Mouse (Mus musculus): ENCODE results near the gene Mthfd2l. TPM values are rescaled to one million over a fixed set of nuclear protein-coding genes. Genes with fewer than 3 reads are reported as not detected.
A peak's percentile ranks its signal among the peaks of the same experiment; 100 is the strongest.

Mthfd2l gene
- polyA plus RNA-seq, 1 experiment from 2014 or later, result 8.3 TPM

DNA sequence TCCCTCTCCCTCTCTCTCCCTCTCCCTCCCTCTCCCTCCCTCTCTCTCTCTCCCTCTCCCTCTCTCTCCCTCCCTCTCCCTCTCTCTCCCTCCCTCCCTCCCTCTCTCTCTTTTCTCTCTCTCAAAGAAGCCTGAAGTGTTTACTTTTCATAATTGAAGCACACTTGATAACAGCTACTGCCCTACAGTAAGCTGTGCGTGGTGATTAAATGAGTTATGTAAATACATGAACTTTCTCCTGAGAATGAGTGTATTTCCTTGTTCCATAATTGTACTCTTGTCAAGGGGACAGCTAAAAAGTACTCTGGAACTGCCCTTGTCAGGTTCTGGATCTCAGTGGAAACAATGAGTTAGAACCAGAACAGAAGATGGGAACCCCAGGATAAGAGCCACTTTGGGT, 96.9 kb downstream of the Mthfd2l start:
- ATAC-seq, result no peak
- WGBS (ENCODE audit: insufficient replicate concordance), result 65% methylated on average over 1 of the region's 1 CpGs
- TF ChIP-seq CTCF (IDR thresholded peaks at IDR 0.05; ENCODE audit: low read depth) (no peak), EP300 (IDR thresholded peaks at IDR 0.05; ENCODE audit: low read depth) (no peak)
- Histone ChIP-seq H3K27me3 (ENCODE audit: insufficient read depth, low read length) (0 out of 2 replicates have a peak, but pooled peaks cover 3% of the 10 kb centered on the region), H3K9me3 (ENCODE audit: low read length) (no peaks in the 10 kb centered on the region), H3K4me3 (ENCODE audit: low read depth, low read length) (no peak overlapping the region), H3K9ac (replicated peaks) (no peak overlapping the region), H3K4me2 (ENCODE audit: low read depth, low read length) (no peak overlapping the region), H3K36me3 (replicated peaks; ENCODE audit: insufficient read depth, low read length) (no peaks in the 10 kb centered on the region), H3K27ac (ENCODE audit: low read depth) (no peak overlapping the region), H3K4me1 (ENCODE audit: insufficient read depth) (no peaks in the 10 kb centered on the region)
- DNase-seq, result no peak

DNA sequence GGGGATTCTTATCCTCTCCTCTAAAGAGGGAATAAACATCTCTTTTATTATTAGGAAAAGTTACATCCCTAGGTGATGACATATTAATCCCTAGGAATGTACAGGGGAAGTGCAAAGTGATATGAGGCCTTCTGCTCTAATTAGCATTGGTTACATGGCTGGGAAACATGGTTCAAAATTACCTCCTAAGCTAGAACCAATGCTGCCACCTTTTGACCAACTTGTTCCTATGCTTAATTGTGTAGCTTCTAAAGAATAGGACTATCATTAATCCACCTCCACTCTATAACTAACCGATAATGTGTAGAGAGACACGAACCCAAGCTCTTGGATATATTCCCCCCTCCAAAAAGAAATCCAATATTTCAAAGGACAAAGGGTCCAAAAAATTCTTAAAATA, 99.7 kb downstream of the Mthfd2l start:
- H3K4me2 ChIP-seq (ENCODE audit: low read depth, low read length), result no peak overlapping the region
- H3K9ac ChIP-seq (replicated peaks), result no peak overlapping the region
- DNase-seq, result no peak
- 0 out of 2 replicates have a peak, but pooled peaks cover 3% of the 10 kb centered on the region for H3K27me3 ChIP-seq (ENCODE audit: insufficient read depth, low read length)
- no peak overlapping the region for H3K27ac ChIP-seq (ENCODE audit: low read depth)
- no peaks in the 10 kb centered on the region for H3K36me3 ChIP-seq (replicated peaks; ENCODE audit: insufficient read depth, low read length)
- TF ChIP-seq CTCF (IDR thresholded peaks at IDR 0.05; ENCODE audit: low read depth) (peak; percentile 26; the same call in 1 of the 2 replicates), EP300 (IDR thresholded peaks at IDR 0.05; ENCODE audit: low read depth) (no peak)
- no peak overlapping the region for H3K4me3 ChIP-seq (ENCODE audit: low read depth, low read length)
- no peaks in the 10 kb centered on the region for H3K4me1 ChIP-seq (ENCODE audit: insufficient read depth)
- 66% methylated on average over 2 of the region's 2 CpGs for WGBS (ENCODE audit: insufficient replicate concordance)
- H3K9me3 ChIP-seq (ENCODE audit: low read length), result no peaks in the 10 kb centered on the region
- ATAC-seq, result no peak

DNA sequence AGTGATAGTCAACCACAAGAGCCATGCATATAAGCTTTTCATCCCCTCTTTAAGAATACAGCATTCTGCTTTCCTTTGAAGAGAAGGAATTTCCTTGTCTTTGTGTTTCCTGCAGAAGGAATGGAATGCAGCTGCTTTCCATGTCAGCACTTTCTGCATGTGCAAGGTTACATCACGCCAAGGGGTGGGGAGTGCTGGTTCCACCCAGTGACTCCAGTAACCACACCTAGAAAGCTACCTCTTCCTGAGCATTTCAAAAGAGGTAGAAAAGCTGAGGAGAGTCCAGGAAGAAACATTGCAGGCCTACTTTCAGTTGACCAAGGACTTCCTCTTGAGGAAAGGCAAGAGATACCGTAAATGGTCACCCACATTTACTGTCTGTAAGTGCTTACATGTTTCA, 104.4 kb downstream of the Mthfd2l start:
- WGBS (ENCODE audit: insufficient replicate concordance), result 52% methylated on average over 2 of the region's 2 CpGs
- H3K4me2 ChIP-seq (ENCODE audit: low read depth, low read length), result no peak overlapping the region
- H3K9ac ChIP-seq (replicated peaks), result no peak overlapping the region
- ATAC-seq (no peak), DNase-seq (no peak)
- 0 out of 2 replicates have a peak, but pooled peaks cover 3% of the 10 kb centered on the region for H3K27me3 ChIP-seq (ENCODE audit: insufficient read depth, low read length)
- H3K4me1 ChIP-seq (ENCODE audit: insufficient read depth), result no peaks in the 10 kb centered on the region
- H3K36me3 ChIP-seq (replicated peaks; ENCODE audit: insufficient read depth, low read length), result no peaks in the 10 kb centered on the region
- TF ChIP-seq CTCF (IDR thresholded peaks at IDR 0.05; ENCODE audit: low read depth) (no peak), EP300 (IDR thresholded peaks at IDR 0.05; ENCODE audit: low read depth) (no peak)
- no peak overlapping the region for H3K27ac ChIP-seq (ENCODE audit: low read depth)
- no peak overlapping the region for H3K4me3 ChIP-seq (ENCODE audit: low read depth, low read length)
- no peaks in the 10 kb centered on the region for H3K9me3 ChIP-seq (ENCODE audit: low read length)

DNA sequence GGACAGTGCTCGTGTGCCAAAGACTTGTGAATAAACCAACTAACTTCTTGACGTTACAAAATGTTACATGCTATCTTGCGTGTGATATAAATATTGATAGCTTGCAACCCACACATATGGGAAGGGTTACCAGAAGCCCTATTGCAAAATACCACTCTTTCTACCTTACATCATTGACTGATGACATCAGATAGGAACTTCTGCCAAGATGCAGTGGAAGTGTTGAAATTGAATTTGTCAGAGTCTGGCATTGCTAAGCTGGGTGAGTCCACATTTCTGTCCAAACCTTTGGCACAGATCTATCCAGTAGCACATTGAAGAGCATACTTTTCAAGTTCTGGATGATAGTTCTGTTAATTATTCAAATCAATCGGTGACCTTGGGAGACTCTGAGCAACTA, 105.7 kb downstream of the Mthfd2l start:
- H3K4me1 ChIP-seq (ENCODE audit: insufficient read depth), result no peaks in the 10 kb centered on the region
- H3K9ac ChIP-seq (replicated peaks), result no peak overlapping the region
- H3K4me2 ChIP-seq (ENCODE audit: low read depth, low read length), result no peak overlapping the region
- H3K27me3 ChIP-seq (ENCODE audit: insufficient read depth, low read length), result no peaks in the 10 kb centered on the region
- ATAC-seq (peak; percentile 91), DNase-seq (no peak)
- H3K27ac ChIP-seq (ENCODE audit: low read depth), result 0 out of 2 replicates have a peak overlapping the region, but pooled peaks have one; percentile 4
- TF ChIP-seq CTCF (IDR thresholded peaks at IDR 0.05; ENCODE audit: low read depth), result no peak
- TF ChIP-seq EP300 (IDR thresholded peaks at IDR 0.05; ENCODE audit: low read depth), result peak; percentile 68
- H3K4me3 ChIP-seq (ENCODE audit: low read depth, low read length), result no peak overlapping the region
- no peaks in the 10 kb centered on the region for H3K9me3 ChIP-seq (ENCODE audit: low read length)
- 61% methylated on average over 4 of the region's 4 CpGs for whole genome bisulfite sequencing (ENCODE audit: insufficient replicate concordance)
- H3K36me3 ChIP-seq (replicated peaks; ENCODE audit: insufficient read depth, low read length), result no peaks in the 10 kb centered on the region

DNA sequence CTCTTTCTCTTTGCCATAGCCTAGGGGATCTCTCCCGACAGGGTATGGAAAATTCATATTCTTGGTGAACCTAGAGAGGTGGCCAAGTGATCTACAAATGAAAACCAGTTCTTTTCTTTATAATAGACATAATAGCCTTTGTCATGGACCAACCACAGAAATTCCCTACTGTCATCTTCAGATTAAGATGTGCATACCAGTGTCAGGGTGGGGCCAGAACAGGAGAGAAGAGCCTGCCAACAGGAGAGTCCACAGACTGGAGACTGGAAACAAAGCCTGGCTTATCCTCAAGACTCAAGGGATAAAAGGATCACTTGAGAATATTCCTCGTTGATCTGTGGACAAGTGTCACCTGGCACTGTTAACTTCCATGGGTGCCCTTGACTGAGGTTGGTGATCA, 106.8 kb downstream of the Mthfd2l start:
- H3K4me2 ChIP-seq (ENCODE audit: low read depth, low read length), result no peak overlapping the region
- no peaks in the 10 kb centered on the region for H3K36me3 ChIP-seq (replicated peaks; ENCODE audit: insufficient read depth, low read length)
- DNase-seq (no peak), ATAC-seq (no peak)
- H3K4me3 ChIP-seq (ENCODE audit: low read depth, low read length), result no peak overlapping the region
- H3K4me1 ChIP-seq (ENCODE audit: insufficient read depth), result no peaks in the 10 kb centered on the region
- H3K27me3 ChIP-seq (ENCODE audit: insufficient read depth, low read length), result no peaks in the 10 kb centered on the region
- H3K9me3 ChIP-seq (ENCODE audit: low read length), result no peaks in the 10 kb centered on the region
- H3K27ac ChIP-seq (ENCODE audit: low read depth), result no peak overlapping the region
- 64% methylated on average over 2 of the region's 2 CpGs for whole genome bisulfite sequencing (ENCODE audit: insufficient replicate concordance)
- TF ChIP-seq CTCF (IDR thresholded peaks at IDR 0.05; ENCODE audit: low read depth) (no peak), EP300 (IDR thresholded peaks at IDR 0.05; ENCODE audit: low read depth) (no peak)
- no peak overlapping the region for H3K9ac ChIP-seq (replicated peaks)

DNA sequence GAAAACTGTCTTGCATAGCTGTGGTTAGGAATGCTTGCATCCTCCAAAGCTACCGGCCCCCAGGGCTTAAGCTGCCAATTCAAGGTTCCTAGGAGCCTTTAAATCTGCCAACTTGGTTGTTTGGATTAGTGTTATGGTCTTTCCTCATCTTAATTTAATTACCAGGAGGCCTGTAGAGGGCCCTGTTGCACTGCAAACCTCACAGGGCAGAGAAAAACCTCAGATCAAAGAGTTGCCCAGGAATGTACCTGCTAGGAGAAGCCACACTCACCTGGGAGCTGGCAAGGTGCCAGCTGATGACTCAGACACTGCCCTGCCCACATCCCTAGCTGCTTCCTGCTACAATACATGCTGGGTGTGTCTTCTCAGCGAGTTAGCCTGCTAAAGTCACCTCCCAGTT, 107.6 kb downstream of the Mthfd2l start:
- 8% methylated on average over 2 of the region's 2 CpGs for WGBS (ENCODE audit: insufficient replicate concordance)
- TF ChIP-seq CTCF (IDR thresholded peaks at IDR 0.05; ENCODE audit: low read depth) (peak; percentile 49), EP300 (IDR thresholded peaks at IDR 0.05; ENCODE audit: low read depth) (no peak; the same call in 1 of the 2 replicates)
- peak; percentile 74 for DNase-seq
- H3K4me2 ChIP-seq (ENCODE audit: low read depth, low read length), result no peak overlapping the region
- peak; percentile 69 for ATAC-seq
- H3K36me3 ChIP-seq (replicated peaks; ENCODE audit: insufficient read depth, low read length), result no peaks in the 10 kb centered on the region
- H3K27me3 ChIP-seq (ENCODE audit: insufficient read depth, low read length), result no peaks in the 10 kb centered on the region
- no peaks in the 10 kb centered on the region for H3K4me1 ChIP-seq (ENCODE audit: insufficient read depth)
- no peaks in the 10 kb centered on the region for H3K9me3 ChIP-seq (ENCODE audit: low read length)
- no peak overlapping the region for H3K9ac ChIP-seq (replicated peaks)
- no peak overlapping the region for H3K27ac ChIP-seq (ENCODE audit: low read depth)
- no peak overlapping the region for H3K4me3 ChIP-seq (ENCODE audit: low read depth, low read length)

DNA sequence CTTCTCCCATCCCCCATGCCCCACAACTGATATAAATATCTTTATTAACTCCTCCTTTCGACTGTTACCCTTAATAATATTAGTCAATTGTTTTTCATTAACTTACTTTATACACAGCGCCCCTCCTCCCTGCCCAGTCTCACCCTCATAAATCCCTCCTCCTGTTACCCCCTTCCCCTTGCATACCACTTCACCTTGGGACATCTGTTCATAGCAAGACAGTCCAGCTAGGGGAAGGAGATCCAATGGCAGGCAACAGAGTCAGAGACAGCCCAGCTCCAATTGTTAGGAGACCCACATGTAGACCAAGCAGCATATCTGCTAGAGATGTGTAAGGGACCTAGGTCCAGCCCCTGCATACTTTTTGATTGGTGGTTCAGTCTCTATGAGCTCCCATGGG, 108.0 kb downstream of the Mthfd2l start:
- TF ChIP-seq CTCF (IDR thresholded peaks at IDR 0.05; ENCODE audit: low read depth), result no peak
- no peak for TF ChIP-seq EP300 (IDR thresholded peaks at IDR 0.05; ENCODE audit: low read depth)
- DNase-seq (no peak), ATAC-seq (no peak)
- Histone ChIP-seq H3K9me3 (ENCODE audit: low read length) (no peaks in the 10 kb centered on the region), H3K4me1 (ENCODE audit: insufficient read depth) (no peaks in the 10 kb centered on the region), H3K4me3 (ENCODE audit: low read depth, low read length) (no peak overlapping the region), H3K9ac (replicated peaks) (no peak overlapping the region), H3K27me3 (ENCODE audit: insufficient read depth, low read length) (no peaks in the 10 kb centered on the region), H3K27ac (ENCODE audit: low read depth) (no peak overlapping the region), H3K4me2 (ENCODE audit: low read depth, low read length) (no peak overlapping the region), H3K36me3 (replicated peaks; ENCODE audit: insufficient read depth, low read length) (no peaks in the 10 kb centered on the region)
- 63% methylated on average over 2 of the region's 2 CpGs for WGBS (ENCODE audit: insufficient replicate concordance)

Measured in liver, postnatal 0 days (tissue).